Mouse (Mus musculus) heart, postnatal 0 days (tissue): Measurements from ENCODE around the gene Gnb3. TPM values are rescaled to one million over a fixed set of nuclear protein-coding genes. Genes with fewer than 3 reads are reported as not detected.
A peak's percentile ranks its signal among the peaks of the same experiment; 100 is the strongest.
"Not testable (repeated sequence)": the region's sequence is repeated elsewhere in the genome, so short reads cannot be mapped to it uniquely, and the experiment has no call there.

ENCODE experiments used
- ATAC-seq: fragments of 200-750 bp; cut with Nextera tagmentation; 2 replicates; pipeline ENCODE4 v1.8.0; 2017; ENCODE audit warnings: low read depth, moderate number of reproducible peaks, moderate library complexity; ENCODE audit not compliant: insufficient read depth
- DNase-seq: peaks from one replicate; pipeline ENCODE4 v3.0.0-alpha.2; 2016; ENCODE audit warnings: low spot score
- H3K27ac ChIP-seq: fragments of 300-500 bp; sonication (generic); 2 replicates; pipeline ENCODE4 v1.5.1; 2014; ENCODE audit warnings: low read depth, mild to moderate bottlenecking
- H3K27me3 ChIP-seq: fragments of 300-500 bp; sonication (generic); 2 replicates; pipeline ENCODE4 v1.6.1; 2014; ENCODE audit warnings: low read length, mixed read lengths; ENCODE audit not compliant: control insufficient read depth, insufficient read depth
- H3K36me3 ChIP-seq: fragments of 300-500 bp; sonication (generic); replicated peaks from 2 replicates; pipeline ENCODE4 v1.6.1; 2014; ENCODE audit warnings: low read length, mixed read lengths; ENCODE audit not compliant: control insufficient read depth, insufficient read depth
- H3K4me1 ChIP-seq: fragments of 300-500 bp; sonication (generic); 2 replicates; pipeline ENCODE4 v1.6.1; 2014; ENCODE audit warnings: antibody characterized with exemption; ENCODE audit not compliant: control insufficient read depth, insufficient read depth
- H3K4me2 ChIP-seq: fragments of 300-500 bp; sonication (generic); 2 replicates; pipeline ENCODE4 v1.6.1; 2014; ENCODE audit warnings: low read depth, mild to moderate bottlenecking, low read length, moderate library complexity
- H3K4me3 ChIP-seq: fragments of 300-500 bp; sonication (generic); 2 replicates; pipeline ENCODE4 v1.5.1; 2014; ENCODE audit warnings: low read depth, low read length
- H3K9ac ChIP-seq: fragments of 300-500 bp; sonication (generic); replicated peaks from 2 replicates; pipeline ENCODE4 v1.6.1; 2014; ENCODE audit warnings: low read depth, low read length, mixed read lengths
- H3K9me3 ChIP-seq: fragments of 300-500 bp; sonication (generic); replicated peaks from 2 replicates; pipeline ENCODE4 v1.6.1; 2016; ENCODE audit warnings: low read length; ENCODE audit not compliant: control insufficient read depth
- CTCF ChIP-seq: IDR thresholded peaks from 2 replicates; pipeline ENCODE4 v1.5.1; 2016; ENCODE audit warnings: antibody characterized with exemption, control low read depth, low read depth
- EP300 ChIP-seq: IDR thresholded peaks from 2 replicates; pipeline ENCODE4 v1.6.1; 2016; ENCODE audit warnings: antibody characterized with exemption, low read depth
- WGBS: fragments of 180-500 bp; shearing (Covaris S2); extraction: QIAGEN DNeasy Blood & Tissue Kit; methylation state at CpG from one replicate; pipeline ENCODE4 v1.1.7; 2014; 5-methylcytosine and 5-hydroxymethylcytosine counted together
- polyA plus RNA-seq: library from polyadenylated mRNA; unstranded; fragments of >200 nt; fragmentation: Nextera tagmentation; extraction: Ambion mirVana; gene quantifications from 2 replicates; pipeline ENCODE4 v1.2.1, GENCODE M21; 2015
- total RNA-seq: library from RNA; depleted of rRNA; stranded (reverse); fragments of >200 nt; gene quantifications from 2 replicates; pipeline ENCODE4 v1.2.3, GENCODE M21; 2014; ENCODE audit warnings: low replicate concordance

The Gnb3 gene
- total and polyA plus RNA-seq, 2 experiments from 2014 or later, result 3.3 to 4.2 TPM

DNA sequence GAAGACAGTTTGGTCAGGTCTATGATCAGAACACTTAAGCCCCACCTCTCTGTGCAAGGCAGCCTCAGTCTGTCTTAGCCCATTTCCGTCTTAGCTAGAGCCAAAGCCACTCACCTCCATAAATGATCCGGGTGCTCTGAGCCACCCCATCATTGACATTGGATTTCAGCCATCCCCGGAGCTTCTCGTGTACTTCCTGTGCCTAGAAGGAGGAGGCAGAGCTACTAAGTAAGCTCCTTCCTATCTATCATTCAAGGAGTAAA lies 28.7 kb downstream of the Gnb3 start:
- 43% methylated on average over 4 of the region's 4 CpGs for WGBS
- Histone ChIP-seq H3K36me3 (peaks cover 30% of the 10 kb centered on the region), H3K9ac (no peak overlapping the region), H3K4me3 (no peak overlapping the region), H3K4me1 (peaks cover 22% of the 10 kb centered on the region), H3K4me2 (no peak overlapping the region), H3K27ac (no peak overlapping the region), H3K27me3 (no peaks in the 10 kb centered on the region), H3K9me3 (no peaks in the 10 kb centered on the region)
- TF ChIP-seq EP300 (no peak), CTCF (no peak)
- DNase-seq (no peak), ATAC-seq (no peak)

DNA sequence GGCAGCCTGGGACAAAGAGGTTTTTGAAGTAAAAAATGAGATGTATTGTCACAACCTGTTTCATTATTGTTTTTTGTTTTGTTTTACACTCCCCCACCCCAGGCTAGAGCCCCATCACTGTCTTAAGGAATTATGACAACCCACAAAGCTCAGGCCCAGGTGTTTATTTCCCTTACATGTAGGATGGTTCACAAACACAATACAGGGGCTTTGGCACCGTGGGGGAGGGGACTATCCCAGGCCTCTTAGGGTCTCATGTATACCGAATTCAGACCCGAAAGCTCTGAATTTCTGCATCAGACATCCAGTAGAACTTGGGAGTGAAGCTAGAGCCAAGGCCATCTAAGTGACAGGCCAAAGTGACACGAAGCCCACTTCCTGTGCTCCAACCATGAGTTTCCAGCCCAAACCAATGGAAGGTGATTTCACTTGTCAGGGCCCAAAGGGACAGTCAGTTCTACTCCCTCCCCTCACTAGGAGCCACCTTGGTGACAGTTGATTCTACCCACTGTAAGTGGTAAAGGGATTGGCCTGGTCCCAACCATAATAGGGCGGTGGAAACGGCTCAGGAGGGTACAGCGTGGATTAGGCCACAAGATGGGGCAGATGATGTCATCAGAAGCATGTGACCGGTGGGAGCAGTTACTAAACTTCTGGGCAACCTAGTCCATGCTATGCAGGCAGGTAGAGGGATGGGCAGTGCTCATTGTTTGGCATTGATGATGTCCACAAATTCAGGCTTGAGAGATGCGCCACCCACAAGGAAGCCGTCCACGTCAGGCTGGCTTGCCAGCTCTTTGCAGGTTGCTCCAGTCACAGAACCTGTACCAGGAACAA lies 29.3 kb downstream of the Gnb3 start:
- H3K4me2 ChIP-seq, H3K27ac ChIP-seq, H3K27me3 ChIP-seq, H3K9me3 ChIP-seq, H3K4me3 ChIP-seq, H3K9ac ChIP-seq, ATAC-seq, DNase-seq: not testable (repeated sequence)
- Histone ChIP-seq H3K4me1 (peaks cover 22% of the 10 kb centered on the region), H3K36me3 (peaks cover 25% of the 10 kb centered on the region)
- 71% methylated on average over 11 of the region's 11 CpGs for WGBS

DNA sequence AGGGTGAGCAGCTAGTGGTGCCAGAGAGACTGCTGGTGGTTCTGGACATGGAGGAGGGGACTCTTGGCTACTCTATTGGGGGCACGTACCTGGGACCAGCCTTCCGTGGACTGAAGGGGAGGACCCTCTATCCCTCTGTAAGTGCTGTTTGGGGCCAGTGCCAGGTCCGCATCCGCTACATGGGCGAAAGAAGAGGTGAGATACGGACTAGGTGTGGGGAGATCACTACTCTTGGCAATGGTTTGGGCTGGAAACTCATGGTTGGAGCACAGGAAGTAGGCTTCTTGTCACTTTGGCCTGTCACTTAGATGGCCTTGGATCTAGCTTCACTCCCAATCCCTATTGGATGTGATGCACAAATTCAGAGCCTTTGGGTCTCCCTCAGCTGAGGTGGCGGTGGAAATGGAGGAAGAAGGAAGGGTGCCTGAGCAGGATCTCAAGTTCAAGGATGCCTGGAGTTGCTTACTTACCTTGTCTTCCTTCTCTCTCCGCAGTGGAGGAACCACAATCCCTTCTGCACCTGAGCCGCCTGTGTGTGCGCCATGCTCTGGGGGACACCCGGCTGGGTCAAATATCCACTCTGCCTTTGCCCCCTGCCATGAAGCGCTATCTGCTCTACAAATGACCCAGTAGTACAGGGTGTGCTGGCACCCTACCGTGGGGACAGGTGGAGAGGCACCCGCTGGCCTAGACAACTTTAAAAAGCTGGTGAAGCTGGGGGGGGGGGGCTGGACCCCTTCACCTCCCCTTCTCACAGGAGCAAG lies 30.1 kb downstream of the Gnb3 start:
- no peaks in the 10 kb centered on the region for H3K9me3 ChIP-seq
- peaks cover 18% of the 10 kb centered on the region for H3K36me3 ChIP-seq
- H3K4me2 ChIP-seq, result peak overlapping the region; percentile 70
- ATAC-seq, result no peak
- peak overlapping the region; percentile 54 for H3K4me3 ChIP-seq
- H3K27ac ChIP-seq, result peak overlapping the region; percentile 78
- H3K9ac ChIP-seq, result no peak overlapping the region; the same call in 1 of the 2 replicates
- whole genome bisulfite sequencing, result 33% methylated on average over 14 of the region's 14 CpGs
- H3K27me3 ChIP-seq, result no peaks in the 10 kb centered on the region
- H3K4me1 ChIP-seq, result peaks cover 22% of the 10 kb centered on the region
- DNase-seq, result no peak
- 0 out of 2 replicates have a peak, but pooled peaks have one; percentile 34 for TF ChIP-seq EP300
- no peak for TF ChIP-seq CTCF

DNA sequence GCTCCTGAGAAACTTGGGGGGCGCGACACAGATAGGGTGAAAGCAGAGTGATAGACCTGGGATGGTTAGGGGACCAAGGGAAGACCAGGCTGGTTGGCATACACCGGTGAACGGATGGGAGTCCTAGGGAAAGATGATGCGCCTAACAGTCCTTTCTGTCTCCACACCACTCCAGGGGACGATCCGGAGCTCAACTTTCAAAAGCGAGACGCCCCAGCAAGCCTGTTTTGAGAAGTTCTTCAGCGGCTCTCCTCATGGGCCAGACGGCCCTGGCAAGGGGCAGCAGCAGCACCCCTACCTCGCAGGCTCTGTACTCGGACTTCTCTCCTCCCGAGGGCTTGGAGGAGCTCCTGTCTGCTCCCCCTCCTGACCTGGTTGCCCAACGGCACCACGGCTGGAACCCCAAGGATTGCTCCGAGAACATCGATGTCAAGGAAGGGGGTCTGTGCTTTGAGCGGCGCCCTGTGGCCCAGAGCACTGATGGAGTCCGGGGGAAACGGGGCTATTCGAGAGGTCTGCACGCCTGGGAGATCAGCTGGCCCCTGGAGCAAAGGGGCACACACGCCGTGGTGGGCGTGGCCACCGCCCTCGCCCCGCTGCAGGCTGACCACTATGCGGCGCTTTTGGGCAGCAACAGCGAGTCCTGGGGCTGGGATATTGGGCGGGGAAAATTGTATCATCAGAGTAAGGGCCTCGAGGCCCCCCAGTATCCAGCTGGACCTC lies 30.9 kb downstream of the Gnb3 start:
- ATAC-seq, result peak; percentile 48
- Histone ChIP-seq H3K27me3 (no peaks in the 10 kb centered on the region), H3K9me3 (no peaks in the 10 kb centered on the region), H3K4me3 (peak overlapping the region; percentile 54), H3K9ac (peak overlapping the region; percentile 61), H3K36me3 (peaks cover 17% of the 10 kb centered on the region), H3K4me1 (peaks cover 18% of the 10 kb centered on the region), H3K27ac (peak overlapping the region; percentile 78), H3K4me2 (peak overlapping the region; percentile 70)
- DNase-seq, result peak; percentile 81
- TF ChIP-seq EP300 (no peak), CTCF (peak; percentile 79)
- 1% methylated on average over 35 of the region's 35 CpGs for WGBS

DNA sequence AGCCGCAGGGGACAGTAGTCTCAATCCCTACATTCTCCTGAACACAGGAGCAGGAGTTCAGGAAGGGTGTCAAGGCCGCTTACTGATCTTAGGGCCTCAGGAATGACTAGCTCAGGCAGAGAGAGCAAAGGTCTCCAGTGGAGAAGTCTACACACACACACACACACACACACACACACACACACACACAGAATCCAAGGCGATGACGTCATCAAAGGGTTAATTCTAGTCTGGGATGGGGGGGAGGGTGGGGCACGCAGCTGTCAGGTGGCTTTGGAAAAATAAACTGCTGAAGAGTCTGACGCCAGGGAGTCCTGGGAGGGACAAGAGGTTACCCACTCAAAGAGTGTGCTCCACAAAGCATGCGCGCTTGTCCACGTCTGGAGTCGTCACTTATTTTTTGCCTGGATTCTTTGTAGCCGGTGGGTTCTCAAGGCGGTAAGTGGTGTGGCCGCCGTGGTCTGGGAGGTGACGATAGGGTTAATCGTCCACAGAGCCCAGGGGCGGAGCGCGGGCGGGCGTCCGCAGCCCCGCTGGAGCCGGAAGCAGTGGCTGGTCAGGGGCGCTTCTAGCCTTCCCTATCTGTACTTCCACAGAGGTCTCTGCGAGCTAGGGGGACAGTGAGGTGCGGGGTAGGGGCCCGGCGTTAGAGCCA lies 31.6 kb downstream of the Gnb3 start, which contains the start of gene Spsb2:
Gene Spsb2, plus strand, starts transcription at position 304 of the 655 bp plus-strand sequence.
- TF ChIP-seq EP300 (no peak), CTCF (no peak)
- DNase-seq, result peak; percentile 80
- ATAC-seq, result peak; percentile 56
- H3K36me3 ChIP-seq, result peaks cover 17% of the 10 kb centered on the region
- peak within 1 kb of the TSS; percentile 61 for H3K9ac ChIP-seq
- 2% methylated on average over 29 of the region's 29 CpGs for WGBS
- H3K27me3 ChIP-seq, result no peaks in the 10 kb centered on the region
- H3K27ac ChIP-seq, result peak within 1 kb of the TSS; percentile 78
- H3K9me3 ChIP-seq, result no peaks in the 10 kb centered on the region
- peak within 1 kb of the TSS; percentile 70 for H3K4me2 ChIP-seq
- peaks cover 18% of the 10 kb centered on the region for H3K4me1 ChIP-seq
- H3K4me3 ChIP-seq, result peak within 1 kb of the TSS; percentile 54
